Mouse (Mus musculus) myocyte (in vitro differentiated cells): ENCODE data around the gene Sapcd2.

ENCODE experiments used
- MYOD1 ChIP-seq, 3 experiments: IDR thresholded peaks; one replicate each; pipeline ENCODE4 v1.6.1; 2011; ENCODE audit warnings: control low read depth in 2 of 3, low read depth in 2 of 3, mild to moderate bottlenecking in 2 of 3, moderate library complexity in 1 of 3; ENCODE audit not compliant: insufficient read length in 2 of 3, control insufficient read depth in 1 of 3
- POLR2A ChIP-seq: IDR thresholded peaks from one replicate; pipeline ENCODE4 v1.6.1; 2011; ENCODE audit warnings: low read depth, mild to moderate bottlenecking, control low read depth, moderate library complexity; ENCODE audit not compliant: insufficient read length

DNA sequence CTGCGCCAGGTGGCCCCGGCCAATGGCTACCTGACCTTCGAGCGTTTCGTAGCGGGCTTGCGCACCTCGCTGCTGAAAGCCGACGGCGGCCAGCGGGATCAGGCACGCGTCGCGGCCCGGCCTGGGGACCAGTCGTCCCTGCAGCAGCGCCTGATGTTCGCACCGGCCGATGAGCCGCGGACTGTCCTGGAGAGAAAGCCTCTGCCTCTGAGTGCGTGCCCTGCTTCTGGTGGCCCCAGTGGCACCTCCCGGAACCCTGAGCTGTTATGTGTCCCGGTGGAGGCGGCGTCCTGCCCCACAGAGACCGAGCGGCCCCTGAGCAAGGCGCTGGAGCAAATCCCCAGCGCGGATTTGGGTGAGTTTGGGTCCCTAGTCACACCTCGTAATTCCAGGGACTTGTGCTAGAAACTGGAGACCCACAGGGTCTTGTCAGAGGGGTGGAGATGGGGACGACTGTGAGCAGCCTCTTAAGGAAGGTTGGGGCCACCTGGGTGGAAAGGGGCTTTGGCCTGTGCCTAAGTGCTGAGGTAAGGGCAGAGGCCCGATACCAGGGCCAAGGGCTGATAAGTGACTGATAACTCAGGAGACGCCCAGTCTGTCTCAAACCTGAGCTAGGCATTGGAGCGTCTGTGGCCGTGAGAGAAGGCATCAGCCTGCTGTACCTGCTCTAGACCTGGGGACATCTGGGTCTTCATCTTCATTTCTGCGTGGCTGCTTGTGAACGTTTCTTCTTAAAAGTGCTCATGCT, 697 bp downstream of the Sapcd2 start:
- TF ChIP-seq MYOD1 (IDR thresholded peaks at IDR 0.05; ENCODE audit: control insufficient read depth in 1 of 3, insufficient read length in 2 of 3, low read depth in 2 of 3) = no peak
- TF ChIP-seq POLR2A = no peak
